12 mouse cellular contexts compared by ENCODE assay signal in the genomic region with DNA sequence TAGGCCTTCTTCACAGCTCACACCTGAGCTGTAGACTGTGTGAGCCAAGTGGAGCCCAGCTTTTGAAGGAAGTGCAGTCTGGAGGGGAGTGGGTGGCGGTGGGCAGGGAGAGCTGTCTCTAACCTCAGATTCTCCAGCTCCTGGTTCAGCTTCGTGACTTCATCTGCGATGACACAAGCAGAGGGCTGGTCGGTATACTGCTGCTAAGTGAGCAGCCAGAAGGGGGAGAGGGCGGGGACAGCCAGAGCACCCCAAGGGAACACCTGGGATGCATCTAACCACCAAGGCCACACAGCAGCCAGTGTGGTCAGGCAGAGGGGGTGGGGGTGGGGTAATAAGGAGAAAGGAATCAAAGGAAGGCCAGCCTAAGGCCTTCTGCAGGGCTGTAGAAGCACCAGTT. TPM values are rescaled to one million over a fixed set of nuclear protein-coding genes. Genes with fewer than 3 reads are reported as not detected.
DNase-seq lines count a peak whose midpoint lies in the region; ATAC-seq and TF ChIP-seq lines count a peak whose summit lies in the region.
"Had no signal": no experiment of that assay in that cellular context is flagged by ENCODE, and none has a peak within 500 bp of the region (broad histone marks: within the 10 kb centered on the region; RNA-seq: fewer than 3 reads in every experiment).

No protein-coding gene starts in this region.

- ATAC-seq in intestine, embryonic 14.5 days (replicated peaks; ENCODE audit: low FRiP score, low TSS enrichment, low read depth), result no peak
- ATAC-seq in intestine, embryonic 16.5 days, result no peak
- peak; percentile 51 for ATAC-seq in megakaryocyte progenitor cell, adult 5-6 weeks (replicated peaks; ENCODE audit: poor library complexity)

- peak overlapping the region; percentile 66; the same call in 1 of the 2 replicates for H3K4me2 ChIP-seq in intestine, embryonic 14.5 days (ENCODE audit: low read length)
- H3K4me2 ChIP-seq in intestine, embryonic 16.5 days (ENCODE audit: low read depth, low read length), result no peak overlapping the region
- H3K4me2 ChIP-seq: hindbrain, embryonic 13.5 days; midbrain, embryonic 11.5 days had no signal

- intact Hi-C loops in left cerebral cortex, adult 2 months (cut with DNase I), result no loop called here

- H3K9me3 ChIP-seq in intestine, embryonic 14.5 days (ENCODE audit: control insufficient read depth, low read length), result no peaks in the 10 kb centered on the region
- no peaks in the 10 kb centered on the region for H3K9me3 ChIP-seq in intestine, embryonic 16.5 days (ENCODE audit: control insufficient read depth, low read length)
- H3K9me3 ChIP-seq in midbrain, embryonic 10.5 days (replicated peaks), result no peaks in the 10 kb centered on the region
- H3K9me3 ChIP-seq: hindbrain, embryonic 13.5 days had no signal

- H3K9ac ChIP-seq in intestine, embryonic 14.5 days (ENCODE audit: low read length), result no peak overlapping the region
- no peak overlapping the region for H3K9ac ChIP-seq in intestine, embryonic 16.5 days (ENCODE audit: low read depth, low read length)
- H3K9ac ChIP-seq: hindbrain, embryonic 13.5 days had no signal

- TF ChIP-seq CTCF in left cerebral cortex, adult 2 months (IDR thresholded peaks at IDR 0.05), result no peak

- no peak overlapping the region for H3K4me3 ChIP-seq in intestine, embryonic 14.5 days (ENCODE audit: low read depth, low read length)
- H3K4me3 ChIP-seq in intestine, embryonic 16.5 days (ENCODE audit: low read length), result no peak overlapping the region
- no peak overlapping the region for H3K4me3 ChIP-seq in left cerebral cortex, adult 2 months
- no peak overlapping the region for H3K4me3 ChIP-seq in midbrain, embryonic 10.5 days
- H3K4me3 ChIP-seq: erythroblast, embryonic 14.5 days; hindbrain, embryonic 13.5 days had no signal

- H3K36me3 ChIP-seq in intestine, embryonic 14.5 days (ENCODE audit: control insufficient read depth, insufficient read depth, low read length), result no peaks in the 10 kb centered on the region
- no peaks in the 10 kb centered on the region for H3K36me3 ChIP-seq in intestine, embryonic 16.5 days (ENCODE audit: control insufficient read depth, insufficient read depth, low read length)
- H3K36me3 ChIP-seq in midbrain, embryonic 10.5 days, result no peaks in the 10 kb centered on the region
- H3K36me3 ChIP-seq: hindbrain, embryonic 13.5 days had no signal

- peaks cover 5% of the 10 kb centered on the region for H3K4me1 ChIP-seq in intestine, embryonic 14.5 days (replicated peaks; ENCODE audit: control insufficient read depth, insufficient read depth, low read length)
- peaks cover 12% of the 10 kb centered on the region for H3K4me1 ChIP-seq in intestine, embryonic 16.5 days (ENCODE audit: control insufficient read depth, insufficient read depth, low read length)
- H3K4me1 ChIP-seq in midbrain, embryonic 10.5 days, result peaks cover 18% of the 10 kb centered on the region

- 0 out of 2 replicates have a peak, but pooled peaks cover 3% of the 10 kb centered on the region for H3K27me3 ChIP-seq in intestine, embryonic 14.5 days (replicated peaks; ENCODE audit: control insufficient read depth, insufficient read depth, low read length)
- H3K27me3 ChIP-seq in intestine, embryonic 16.5 days (replicated peaks; ENCODE audit: control insufficient read depth, insufficient read depth, low read length), result no peaks in the 10 kb centered on the region
- H3K27me3 ChIP-seq in midbrain, embryonic 10.5 days (ENCODE audit: low read depth, poor library complexity, severe bottlenecking), result peaks cover 44% of the 10 kb centered on the region

- H3K27ac ChIP-seq in intestine, embryonic 14.5 days (ENCODE audit: low read depth), result no peak overlapping the region
- H3K27ac ChIP-seq in intestine, embryonic 16.5 days (ENCODE audit: low read length), result no peak overlapping the region
- no peak overlapping the region for H3K27ac ChIP-seq in left cerebral cortex, adult 2 months
- no peak overlapping the region for H3K27ac ChIP-seq in midbrain, embryonic 10.5 days (replicated peaks)
- H3K27ac ChIP-seq: hindbrain, embryonic 13.5 days had no signal

- WGBS in intestine, embryonic 14.5 days, result 60% methylated on average over 5 of the region's 5 CpGs
- 59% methylated on average over 5 of the region's 5 CpGs for WGBS in intestine, embryonic 16.5 days
- WGBS in midbrain, embryonic 10.5 days, result 65% methylated on average over 5 of the region's 5 CpGs

- DNase-seq in intestine, embryonic 14.5 days (ENCODE audit: low spot score), result no peak
- DNase-seq in A20 (ENCODE audit: low read depth, low spot score), result peak; percentile 72
- peak; percentile 54 for DNase-seq in MN1 (ENCODE audit: low spot score)
- DNase-seq in left cerebral cortex, adult 2 months (ENCODE audit: extremely low spot score in 1 of 2, low spot score in 2 of 2), result no peak
- no peak for DNase-seq in midbrain, embryonic 10.5 days (ENCODE audit: low spot score)
- DNase-seq in urinary bladder, postnatal 14 days (ENCODE audit: low spot score), result no peak

RNA-seq across cellular contexts. Expression of a gene that starts 1.6 kb away (rescaled TPM):
- polyA plus RNA-seq in intestine, embryonic 14.5 days (2014; fragmentation: Nextera tagmentation; extraction: Ambion mirVana), result 11.8 and 14.5 TPM in 2 replicates
- polyA plus RNA-seq in intestine, embryonic 16.5 days (2015; fragmentation: Nextera tagmentation; extraction: Ambion mirVana), result 38.8 and 42.0 TPM in 2 replicates
- total RNA-seq in megakaryocyte progenitor cell, adult 5-6 weeks (2015), result 11.3 and 15.7 TPM in 2 replicates
- 50.9 and 62.2 TPM in 2 replicates for total RNA-seq in megakaryocyte progenitor cell, adult 5-6 weeks (2017)
- 1 to 10 TPM; 3.5 to 4.0 TPM for total RNA-seq in left cerebral cortex, adult 2 months (2021)
- polyA plus RNA-seq in midbrain, embryonic 10.5 days (2016; fragmentation: Nextera tagmentation; extraction: Ambion mirVana), result 8.6 and 9.3 TPM in 2 replicates

RNA-seq across cellular contexts. Expression of a gene that starts 7.1 kb away (rescaled TPM):
- 102 and 103 TPM in 2 replicates for polyA plus RNA-seq in intestine, embryonic 14.5 days (2014; fragmentation: Nextera tagmentation; extraction: Ambion mirVana)
- 126 and 130 TPM in 2 replicates for polyA plus RNA-seq in intestine, embryonic 16.5 days (2015; fragmentation: Nextera tagmentation; extraction: Ambion mirVana)
- total RNA-seq in megakaryocyte progenitor cell, adult 5-6 weeks (2015), result 45.4 and 49.8 TPM in 2 replicates
- 65.6 and 76.6 TPM in 2 replicates for total RNA-seq in megakaryocyte progenitor cell, adult 5-6 weeks (2017)
- 10 to 100 TPM; 37.2 to 37.6 TPM for total RNA-seq in left cerebral cortex, adult 2 months (2021)
- polyA plus RNA-seq in midbrain, embryonic 10.5 days (2016; fragmentation: Nextera tagmentation; extraction: Ambion mirVana), result 62.1 and 62.9 TPM in 2 replicates

RNA-seq across cellular contexts. Expression of a gene that starts 10.2 kb away (rescaled TPM):
- polyA plus RNA-seq in intestine, embryonic 14.5 days (2014; fragmentation: Nextera tagmentation; extraction: Ambion mirVana), result 0.54 and 0.58 TPM in 2 replicates
- 0.26 and 0.28 TPM in 2 replicates for polyA plus RNA-seq in intestine, embryonic 16.5 days (2015; fragmentation: Nextera tagmentation; extraction: Ambion mirVana)
- total RNA-seq in megakaryocyte progenitor cell, adult 5-6 weeks (2015), result 0.07 TPM in 1 of 2 replicates, not detected in the other
- not detected in 2 replicates for total RNA-seq in megakaryocyte progenitor cell, adult 5-6 weeks (2017)
- not detected for total RNA-seq in left cerebral cortex, adult 2 months (2021)
- 0.14 and 0.28 TPM in 2 replicates for polyA plus RNA-seq in midbrain, embryonic 10.5 days (2016; fragmentation: Nextera tagmentation; extraction: Ambion mirVana)
- total RNA-seq: left cerebral cortex, postnatal 10 days had no signal
- polyA plus RNA-seq: erythroblast, embryonic 14.5 days had no signal

RNA-seq across cellular contexts. Expression of a gene that starts 23.0 kb away (rescaled TPM):
- 0.83 and 1.6 TPM in 2 replicates for polyA plus RNA-seq in intestine, embryonic 14.5 days (2014; fragmentation: Nextera tagmentation; extraction: Ambion mirVana)
- 1.3 and 1.8 TPM in 2 replicates for polyA plus RNA-seq in intestine, embryonic 16.5 days (2015; fragmentation: Nextera tagmentation; extraction: Ambion mirVana)
- 0.17 TPM in 1 of 2 replicates, not detected in the other for total RNA-seq in megakaryocyte progenitor cell, adult 5-6 weeks (2015)
- total RNA-seq in megakaryocyte progenitor cell, adult 5-6 weeks (2017), result not detected in 2 replicates
- not detected for total RNA-seq in left cerebral cortex, adult 2 months (2021)
- polyA plus RNA-seq in midbrain, embryonic 10.5 days (2016; fragmentation: Nextera tagmentation; extraction: Ambion mirVana), result 0.14 TPM in 2 replicates
- total RNA-seq: left cerebral cortex, postnatal 10 days had no signal
- polyA plus RNA-seq: erythroblast, embryonic 14.5 days had no signal

RNA-seq across cellular contexts. Expression of a gene that starts 24.1 kb away (rescaled TPM):
- polyA plus RNA-seq in intestine, embryonic 14.5 days (2014; fragmentation: Nextera tagmentation; extraction: Ambion mirVana), result 59.3 and 63.7 TPM in 2 replicates
- polyA plus RNA-seq in intestine, embryonic 16.5 days (2015; fragmentation: Nextera tagmentation; extraction: Ambion mirVana), result 70.9 and 80.9 TPM in 2 replicates
- total RNA-seq in megakaryocyte progenitor cell, adult 5-6 weeks (2015), result 0.67 and 0.76 TPM in 2 replicates
- 0.71 and 2.7 TPM in 2 replicates for total RNA-seq in megakaryocyte progenitor cell, adult 5-6 weeks (2017)
- total RNA-seq in left cerebral cortex, adult 2 months (2021), result 1 to 10 TPM; 8.5 to 9.1 TPM
- polyA plus RNA-seq in midbrain, embryonic 10.5 days (2016; fragmentation: Nextera tagmentation; extraction: Ambion mirVana), result 39.4 and 45.2 TPM in 2 replicates

Comparison
In these comparisons a context has a peak if more than half of its experiments do, and no peak if none do; other contexts are left out.
1. DNase-seq: peak in A20 (single experiment) and MN1 (single experiment); none in intestine, embryonic 14.5 days (single experiment), left cerebral cortex, adult 2 months (0 of 2), midbrain, embryonic 10.5 days (single experiment) and urinary bladder, postnatal 14 days (single experiment).